Mouse (Mus musculus): ENCODE measurements around the gene Ifi44.

Ifi44 gene

DNA sequence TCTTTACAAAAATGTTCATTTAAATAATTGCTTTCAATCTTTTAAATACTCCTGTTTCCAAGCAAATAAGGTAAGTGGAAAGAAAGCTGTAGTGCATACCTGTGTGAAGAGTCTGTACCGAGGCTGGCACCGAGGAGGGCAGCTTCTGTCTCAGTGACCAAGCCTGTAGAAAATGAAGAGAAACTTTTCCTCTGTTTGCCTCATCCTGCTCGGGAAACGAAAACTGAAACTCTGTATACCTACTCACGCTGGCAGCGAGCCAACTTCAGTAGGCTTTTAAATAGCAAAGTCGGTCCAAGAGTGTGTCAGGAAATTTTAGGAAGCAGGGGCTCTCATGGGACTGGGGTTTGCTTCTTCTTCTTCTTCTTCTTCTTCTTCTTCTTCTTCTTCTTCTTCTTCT, at the start of gene Ifi44:
Ifi44 (minus strand) TSS at position 224 of the 400 bp plus-strand sequence.
- DNase-seq (ENCODE audit: low spot score): peak; percentile 8

DNA sequence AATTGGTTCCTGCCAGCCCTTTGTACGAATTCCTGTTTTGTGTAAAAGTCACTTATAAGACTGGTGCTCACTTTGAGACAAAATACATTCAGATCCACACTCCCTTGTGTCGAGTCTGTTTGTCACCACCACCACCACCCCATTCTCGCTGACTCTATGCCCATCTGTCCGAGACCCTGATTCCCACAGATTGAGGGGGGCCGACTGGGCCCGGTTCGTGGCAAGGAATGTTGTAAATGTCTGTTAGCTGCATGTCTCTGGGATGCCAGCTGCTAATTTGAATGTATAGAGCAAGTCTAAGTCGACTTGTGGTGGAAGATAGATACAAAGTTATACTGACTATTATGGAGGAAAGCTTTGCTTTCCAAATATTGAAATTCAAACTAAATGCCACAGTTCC, 38.9 kb upstream of the Ifi44 start:
- no peak for DNase-seq (ENCODE audit: low spot score)

DNA sequence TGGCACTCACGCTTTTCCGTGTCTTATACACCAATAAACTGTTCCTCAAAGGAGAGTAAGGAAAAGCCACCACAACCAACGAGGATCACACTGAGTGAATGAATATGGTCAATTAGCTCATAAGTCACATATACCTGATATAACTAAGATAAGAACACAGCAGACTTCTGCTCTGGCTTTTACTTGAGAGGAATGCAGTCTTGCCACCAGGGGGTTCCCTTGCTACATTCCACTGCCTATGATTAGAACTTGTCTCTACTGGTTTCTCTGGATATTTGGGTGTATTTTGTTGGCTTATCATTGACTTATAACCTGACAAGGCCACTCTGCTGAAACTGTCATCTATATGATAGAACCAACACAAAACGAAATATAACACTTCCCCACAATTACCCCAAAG, 25.3 kb upstream of the Ifi44 start:
- no peak for DNase-seq (ENCODE audit: low spot score)

DNA sequence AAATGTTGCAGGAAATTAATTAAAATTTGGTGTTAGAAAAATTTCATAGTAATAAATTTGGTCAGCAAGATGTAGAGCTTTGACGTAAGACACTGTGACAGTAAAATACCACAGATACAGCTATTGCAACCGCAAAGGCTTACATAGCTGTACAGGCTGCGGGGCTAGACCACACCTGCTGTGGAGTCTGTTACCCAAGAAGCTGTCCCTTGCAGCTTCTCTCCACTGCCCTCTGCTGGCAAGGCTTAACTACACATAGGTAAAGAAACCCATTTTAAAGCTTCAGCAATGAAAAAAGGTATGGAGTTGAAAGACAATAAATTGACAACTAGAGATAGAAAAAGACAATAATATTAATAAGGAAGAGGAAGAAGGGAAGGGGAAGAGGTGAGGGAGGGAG, 21.3 kb upstream of the Ifi44 start:
- peak; percentile 23 for DNase-seq (ENCODE audit: low spot score)

DNA sequence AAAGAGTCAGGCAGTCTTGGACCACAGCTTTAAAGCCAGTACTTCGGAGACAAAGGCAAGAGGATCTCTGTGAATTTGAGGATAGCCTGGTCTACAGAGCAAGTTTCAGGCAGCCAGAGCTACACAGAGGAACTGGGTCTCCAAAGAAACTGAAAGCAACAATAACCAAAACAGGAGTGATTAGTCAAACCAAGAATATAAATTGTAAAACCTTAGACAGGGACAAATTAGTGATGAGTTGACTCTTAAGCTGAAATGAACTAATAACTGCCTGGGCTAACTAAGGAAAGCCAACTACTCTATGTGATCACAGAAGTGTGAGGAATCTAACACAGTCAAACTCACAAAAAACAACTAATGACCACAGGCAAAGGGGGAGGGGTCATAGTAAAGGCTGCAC, 1.2 kb downstream of the Ifi44 start:
- DNase-seq (ENCODE audit: low spot score): no peak

DNA sequence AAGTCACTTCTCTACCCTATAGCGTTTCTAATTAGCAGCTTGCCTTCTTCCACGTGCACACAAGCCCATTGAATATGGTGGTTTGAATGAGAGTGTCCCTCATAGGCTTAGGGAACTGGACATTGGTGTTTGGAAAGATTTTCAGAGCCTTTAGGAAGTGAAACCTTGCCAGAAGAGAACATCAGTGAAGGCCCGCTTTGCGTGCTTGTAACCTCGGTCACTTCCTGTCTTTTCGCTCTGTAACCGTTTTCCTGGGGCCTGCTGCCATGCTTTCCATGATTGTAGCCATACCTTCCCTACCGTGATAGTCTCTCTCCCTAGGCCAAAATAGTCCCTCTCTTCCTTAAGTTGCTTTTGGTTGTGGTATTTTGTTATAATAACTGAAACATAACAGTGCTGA, 3.7 kb downstream of the Ifi44 start:
- DNase-seq (ENCODE audit: low spot score): no peak

DNA sequence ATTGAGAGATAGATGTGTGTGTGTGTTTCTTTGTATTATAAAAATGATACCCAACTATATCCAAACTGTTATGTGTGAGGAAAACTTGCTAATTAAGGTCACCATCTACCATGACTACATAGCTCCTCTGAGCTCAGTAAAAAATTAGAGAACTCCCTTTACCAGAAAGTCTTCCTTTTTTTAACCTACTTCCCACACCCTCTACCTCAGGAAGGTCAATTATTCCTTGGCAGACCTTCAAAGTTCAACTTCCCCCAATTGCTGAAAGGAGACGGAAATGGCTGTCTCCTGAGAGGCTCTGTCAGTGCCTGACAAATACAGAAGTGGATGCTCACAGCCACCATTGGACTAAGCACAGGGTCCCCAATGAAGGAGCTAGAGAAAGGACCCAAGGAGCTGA, 7.5 kb downstream of the Ifi44 start:
- DNase-seq (ENCODE audit: low spot score): no peak

DNA sequence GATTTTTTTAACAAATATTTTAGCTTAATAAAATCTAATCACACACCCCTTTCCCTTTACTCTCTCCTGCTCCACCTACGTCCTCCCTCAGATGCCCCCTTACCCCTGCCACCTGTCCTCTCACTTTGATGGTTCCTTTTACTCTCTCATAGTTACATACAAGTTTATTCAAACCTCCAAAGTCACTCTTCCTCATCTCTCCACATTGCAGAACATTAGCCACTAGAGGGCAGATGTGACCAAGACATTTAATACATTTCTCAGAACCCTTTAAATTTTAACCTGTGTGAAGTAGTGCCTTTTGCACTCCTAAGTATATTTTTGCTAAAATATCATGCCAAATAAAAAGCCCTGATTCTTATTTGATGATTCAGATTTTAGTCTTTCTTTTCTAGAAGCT, 33.5 kb downstream of the Ifi44 start:
- no peak for DNase-seq (ENCODE audit: low spot score)

DNA sequence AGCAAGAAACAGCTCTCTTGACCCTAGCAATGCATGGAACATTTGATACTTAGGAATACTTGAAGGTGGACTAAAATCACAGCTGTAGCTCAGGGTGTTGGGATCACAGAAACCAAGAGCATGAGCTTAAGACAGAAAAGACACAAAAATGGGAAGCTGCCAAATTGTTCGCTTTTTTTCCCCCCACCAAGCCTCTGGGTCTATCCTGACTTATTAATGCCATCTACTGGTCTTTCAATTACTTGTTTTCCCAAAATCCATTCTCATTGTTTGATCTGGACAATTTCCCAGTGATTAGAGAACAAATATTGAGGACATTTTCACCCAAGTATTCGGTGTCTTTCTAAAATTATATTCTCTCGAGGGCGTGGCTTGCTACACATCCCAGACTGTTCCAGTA, 42.4 kb downstream of the Ifi44 start:
- no peak for DNase-seq (ENCODE audit: low spot score)

Data from ovary, postnatal 36 days (tissue).